Mouse (Mus musculus) megakaryocyte progenitor cell, adult 5-6 weeks (primary cell): ENCODE measurements around the gene Med21. TPM values are rescaled to one million over a fixed set of nuclear protein-coding genes. Genes with fewer than 3 reads are reported as not detected.

Experiments
- ATAC-seq: replicated peaks from 2 replicates; pipeline ENCODE4 v1.8.0; 2016; ENCODE audit warnings: mild to moderate bottlenecking, moderate TSS enrichment, inconsistent platforms; ENCODE audit not compliant: poor library complexity
- total RNA-seq, 2 experiments: library from RNA; stranded (forward) in 1 of 2; stranded (reverse) in 1 of 2; fragments of 157-497, 149-512 nt in 1 of 2; fragments of 200-1000 nt in 1 of 2; gene quantifications; 2 replicates each; pipeline versions ENCODE4 v1.2.3 to v1.2.4; 2015 to 2017

Gene Med21
- total RNA-seq, 2 experiments from 2014 or later: 222 to 247 TPM

GRCm38 (mm10) chr6:146640068-146640965, 2.0 kb upstream of the Med21 start:
- peak; percentile 12 for ATAC-seq

GRCm38 (mm10) chr6:146640991-146641390, 1.4 kb upstream of the Med21 start:
- ATAC-seq: no peak

DNA sequence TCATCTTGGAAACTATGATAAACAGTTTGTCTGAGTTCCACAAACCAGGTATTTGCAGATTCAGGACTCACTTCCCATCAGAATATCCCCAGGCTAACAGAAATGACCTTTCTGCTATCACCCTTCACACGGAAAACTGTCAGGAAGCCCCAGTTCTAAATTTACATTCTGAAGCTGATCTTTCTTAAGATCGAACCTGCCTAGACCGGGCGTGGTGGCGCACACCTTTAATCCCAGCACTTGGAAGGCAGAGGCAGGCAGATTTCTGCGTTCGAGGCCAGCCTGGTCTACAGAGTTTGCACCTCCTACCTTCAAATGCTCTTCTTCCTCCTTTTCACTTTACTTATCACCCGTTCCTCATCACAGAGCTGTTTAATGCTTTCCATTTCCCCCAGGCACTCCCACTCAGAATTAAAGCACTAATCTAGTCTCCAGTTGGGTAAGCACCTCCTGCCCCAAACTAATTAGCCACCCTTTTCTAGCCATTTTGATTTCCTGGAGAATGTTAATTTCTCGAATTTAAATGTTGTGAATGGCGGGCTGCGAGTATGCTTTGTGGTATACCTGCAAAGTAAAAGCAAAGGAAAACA, 631 bp upstream of the Med21 start:
- peak; percentile 19; the same call in 1 of the 2 replicates for ATAC-seq

- no peak for ATAC-seq
Observed at GRCm38 (mm10) chr6:146643184-146643570, 830 bp downstream of the Med21 start.

DNA sequence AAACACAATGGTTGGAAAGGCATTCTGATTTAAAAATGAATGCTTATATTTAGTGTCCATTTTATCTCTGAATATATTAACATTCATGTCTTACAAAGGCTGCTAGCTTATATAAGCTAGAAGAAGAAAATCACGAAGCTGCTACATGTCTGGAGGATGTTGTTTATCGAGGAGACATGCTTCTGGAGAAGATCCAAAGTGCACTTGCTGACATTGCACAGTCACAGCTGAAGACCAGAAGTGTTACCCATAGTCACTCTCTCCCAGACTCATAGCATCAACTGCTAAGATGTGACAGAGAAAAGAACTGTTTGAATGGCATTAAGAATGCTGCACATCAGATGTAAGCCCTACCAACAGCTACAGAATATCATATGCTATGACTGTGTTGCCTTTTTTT, 7.7 kb downstream of the Med21 start:
- no peak for ATAC-seq

DNA sequence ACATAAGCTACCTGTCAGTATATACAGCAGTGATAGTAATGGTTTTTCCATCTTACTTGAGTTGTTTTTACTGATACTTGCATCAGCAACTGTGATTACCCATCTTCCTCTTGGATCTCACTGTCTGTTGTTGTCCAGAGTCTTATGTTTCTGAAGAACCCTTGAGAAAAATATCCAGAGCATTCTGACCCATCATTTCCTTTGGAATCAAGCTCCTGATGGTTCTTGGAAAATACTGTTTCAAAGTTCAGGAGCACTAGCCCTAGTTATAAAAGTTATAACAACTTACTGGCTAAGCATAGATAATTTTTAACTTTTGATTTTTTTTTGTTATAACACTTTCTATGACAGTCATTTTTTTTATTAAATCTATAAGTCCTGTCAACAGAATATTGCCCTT, 9.1 kb downstream of the Med21 start:
- no peak for ATAC-seq

DNA sequence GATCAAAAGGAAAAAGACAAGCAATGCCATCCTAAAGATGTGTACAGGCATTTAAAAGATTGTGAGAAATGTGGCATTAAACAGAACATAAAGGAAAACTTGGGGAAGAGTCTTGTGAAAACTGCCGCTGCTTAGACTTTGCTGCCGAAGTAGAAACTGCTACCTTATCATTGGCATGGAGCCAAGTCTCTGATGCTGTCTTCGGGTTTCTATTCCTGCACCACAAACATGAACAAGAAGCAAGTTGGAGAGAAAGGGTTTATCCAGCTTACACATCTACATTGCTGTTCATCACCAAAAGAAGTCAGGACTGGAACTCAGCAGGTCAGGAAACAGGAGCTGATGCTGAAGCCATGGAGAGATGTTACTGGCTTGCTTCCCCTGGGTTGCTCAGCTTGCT, 10.8 kb downstream of the Med21 start:
- ATAC-seq: 0 out of 2 replicates have a peak, but pooled peaks have one; percentile 31

DNA sequence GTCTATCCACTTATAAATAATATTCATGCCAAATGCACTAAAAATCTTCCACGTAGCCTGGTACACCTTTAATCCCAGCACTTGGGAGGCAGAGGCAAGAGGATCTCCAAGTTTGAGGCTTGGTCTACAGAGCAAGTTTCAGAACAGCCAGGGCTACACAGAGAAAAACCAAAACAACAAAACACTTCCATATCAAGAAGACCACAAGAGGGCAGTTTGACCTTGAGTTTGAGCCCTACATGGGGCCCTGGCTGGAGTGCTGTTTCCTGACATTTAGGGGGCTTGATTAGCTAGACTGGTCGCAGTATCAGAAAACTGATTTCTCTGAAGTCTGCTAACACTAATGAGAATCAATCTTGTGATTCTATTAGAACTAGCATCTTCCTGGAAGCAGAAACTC, 18.2 kb downstream of the Med21 start:
- peak; percentile 54; the same call in 1 of the 2 replicates for ATAC-seq

DNA sequence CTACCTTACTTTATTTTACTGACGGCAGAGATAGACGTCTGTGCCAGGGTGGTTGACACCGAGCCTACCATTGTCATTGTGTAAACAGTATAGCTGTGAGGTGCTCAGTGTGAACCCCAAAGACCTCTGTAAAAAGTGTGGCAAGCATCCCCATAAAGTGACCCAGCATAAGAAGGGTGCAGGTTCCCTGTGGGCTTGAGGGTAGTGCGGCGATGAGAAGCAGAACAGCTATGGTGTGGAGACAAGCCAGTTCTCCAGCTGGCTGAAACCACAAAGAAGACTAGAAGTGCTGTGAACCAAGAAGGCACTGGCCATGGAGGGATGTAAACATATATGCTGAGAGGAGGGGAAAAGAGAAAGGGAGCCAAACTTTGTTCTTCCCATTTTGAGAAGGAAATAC, 19.3 kb downstream of the Med21 start:
- ATAC-seq: no peak; the same call in 1 of the 2 replicates

- ATAC-seq: peak; percentile 91
Observed at GRCm38 (mm10) chr6:146662679-146663078, 20.3 kb downstream of the Med21 start.

DNA sequence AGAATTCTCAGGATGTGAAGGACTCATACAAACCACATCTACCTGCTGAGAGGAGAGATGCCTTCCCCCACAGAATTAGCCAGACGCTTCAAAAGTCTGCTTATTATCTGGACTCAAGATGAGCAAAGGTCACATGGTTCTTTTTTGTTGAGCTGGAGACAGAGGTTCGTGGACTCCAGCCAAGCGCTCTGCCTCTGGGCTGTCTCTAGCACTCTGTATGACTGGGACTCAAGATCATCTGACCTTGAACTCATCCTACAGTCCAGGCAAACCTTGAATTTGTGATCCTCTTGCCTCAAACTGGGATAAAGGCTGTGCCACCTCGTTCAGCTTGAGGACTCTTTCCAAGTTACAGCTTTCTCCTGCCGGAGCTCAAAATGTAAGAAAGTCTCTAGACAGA, 21.8 kb downstream of the Med21 start:
- no peak for ATAC-seq

GRCm38 (mm10) chr6:146664917-146665316, 22.6 kb downstream of the Med21 start:
- no peak for ATAC-seq

GRCm38 (mm10) chr6:146665408-146665807, 23.1 kb downstream of the Med21 start:
- ATAC-seq: no peak

- ATAC-seq: peak; percentile 37; the same call in 1 of the 2 replicates
Observed at GRCm38 (mm10) chr6:146666811-146667210, 24.5 kb downstream of the Med21 start.

DNA sequence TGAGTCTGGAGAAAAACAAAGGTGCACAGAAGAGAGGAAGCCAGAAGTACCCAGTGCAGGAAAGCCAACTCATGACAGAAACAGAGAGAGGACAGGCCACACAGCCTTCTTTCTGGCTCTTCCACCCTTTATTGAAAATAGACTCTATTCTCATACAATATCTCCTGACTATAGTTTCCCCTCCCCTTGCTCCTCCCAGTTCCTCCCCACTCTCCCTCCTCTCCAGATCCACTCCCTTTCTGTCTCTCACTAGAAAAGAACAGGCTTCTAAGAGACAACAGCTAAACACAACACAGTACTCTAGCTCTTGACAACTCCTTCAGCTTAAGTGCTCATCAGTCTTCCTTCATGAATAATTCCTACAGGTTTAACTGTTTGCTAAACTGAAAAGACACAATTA, 26.3 kb downstream of the Med21 start:
- ATAC-seq: no peak

DNA sequence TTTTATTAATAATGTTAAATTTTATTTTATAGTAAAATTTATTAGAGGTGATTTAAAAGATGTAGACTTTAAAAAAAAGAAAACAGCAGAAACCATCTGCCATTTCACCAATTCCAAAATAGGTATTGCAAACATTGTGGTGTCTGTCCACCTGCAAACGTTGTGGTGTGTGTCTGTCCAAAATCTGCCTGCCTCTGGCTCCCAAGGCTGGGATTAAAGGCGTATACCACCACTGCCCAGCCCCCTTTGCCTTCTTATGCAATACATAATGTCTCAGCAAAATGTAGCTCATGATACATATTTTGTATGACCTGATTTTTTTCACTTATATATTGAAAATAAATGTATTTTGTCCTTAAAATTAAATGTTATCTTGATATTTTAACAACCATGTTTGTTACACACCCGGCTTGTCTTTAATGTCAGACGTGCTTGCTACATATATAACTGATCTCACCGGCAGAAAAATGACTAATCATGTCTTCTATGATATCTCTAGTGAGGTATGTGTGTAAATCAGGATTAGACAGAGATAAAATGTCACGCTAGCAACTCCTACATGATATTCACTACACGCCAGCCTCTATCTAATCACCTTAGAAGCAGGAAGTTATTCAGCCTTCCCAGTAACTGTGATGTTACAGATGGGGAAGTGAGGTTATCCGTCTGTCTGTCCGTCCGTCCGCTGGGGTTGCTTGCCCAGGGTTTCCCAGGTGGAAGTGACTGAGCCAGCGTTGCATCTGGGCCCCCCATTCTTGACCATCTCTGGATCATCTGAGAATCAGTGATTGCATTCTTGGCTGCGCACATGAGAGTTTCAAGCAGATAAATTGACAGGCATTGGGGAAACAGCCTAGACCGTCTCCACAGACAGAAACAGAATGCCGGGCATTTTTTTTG, 28.9 kb downstream of the Med21 start:
- peak; percentile 21; the same call in 1 of the 2 replicates for ATAC-seq

DNA sequence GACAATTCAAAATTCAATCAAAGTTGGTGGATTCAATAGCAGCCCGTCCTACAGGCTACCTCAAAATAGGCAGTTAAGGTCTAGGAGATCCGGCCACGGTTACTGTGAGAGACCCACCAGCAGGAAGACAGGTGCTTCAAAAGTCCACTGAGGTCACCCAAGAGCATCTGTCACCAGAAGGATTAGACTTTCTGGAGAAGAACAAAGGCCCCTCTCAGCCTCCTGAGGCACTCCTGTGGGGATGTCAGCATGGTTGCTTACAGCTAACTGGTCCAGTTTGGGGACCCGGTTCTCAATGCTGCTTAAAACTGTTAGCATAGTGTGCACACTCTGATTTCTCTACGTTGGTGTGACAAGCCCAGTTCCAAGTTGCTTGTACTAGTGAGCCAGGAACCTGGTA, 29.8 kb downstream of the Med21 start:
- no peak for ATAC-seq

GRCm38 (mm10) chr6:146673696-146674095, 31.3 kb downstream of the Med21 start:
- ATAC-seq: no peak

- ATAC-seq: no peak
Observed at GRCm38 (mm10) chr6:146674420-146674819, 32.1 kb downstream of the Med21 start.

- ATAC-seq: peak; percentile 82
Observed at GRCm38 (mm10) chr6:146674881-146675536, 32.7 kb downstream of the Med21 start.

GRCm38 (mm10) chr6:146676904-146677303, 34.6 kb downstream of the Med21 start:
- no peak for ATAC-seq
